Mouse (Mus musculus): ENCODE results near the gene Eml2. TPM values are rescaled to one million over a fixed set of nuclear protein-coding genes. Genes with fewer than 3 reads are reported as not detected.

Eml2 gene
- polyA plus RNA-seq (2015; fragmentation: Nextera tagmentation; extraction: Ambion mirVana) = 4.0 and 5.0 TPM in 2 replicates

GRCm38 (mm10) chr7:19175708-19176515 lies at the start of gene Eml2:
Gene Eml2 (plus strand): TSS chr7:19176421.
- no peak within 1 kb of the TSS for H3K4me3 ChIP-seq (ENCODE audit: low read depth, low read length)
- no peak within 1 kb of the TSS for H3K27ac ChIP-seq (ENCODE audit: low read length)
- H3K9ac ChIP-seq (ENCODE audit: low read depth, low read length) = no peak within 1 kb of the TSS
- peaks cover 2% of the 10 kb centered on the region; the same call in 1 of the 2 replicates for H3K9me3 ChIP-seq (replicated peaks; ENCODE audit: control insufficient read depth, low read length)
- 3% methylated on average over 30 of the region's 30 CpGs for WGBS (ENCODE audit: insufficient replicate concordance)
- no peak within 1 kb of the TSS for H3K4me2 ChIP-seq (ENCODE audit: low read depth, low read length)
- H3K36me3 ChIP-seq (ENCODE audit: control insufficient read depth, insufficient read depth) = no peaks in the 10 kb centered on the region
- H3K27me3 ChIP-seq (ENCODE audit: control insufficient read depth, insufficient read depth, low read depth, low read length) = peaks cover 77% of the 10 kb centered on the region
- H3K4me1 ChIP-seq (ENCODE audit: control insufficient read depth, low read depth, low read length) = peaks cover 25% of the 10 kb centered on the region
- peak; percentile 17; the same call in 1 of the 2 replicates for ATAC-seq (ENCODE audit: low read depth)

- WGBS (ENCODE audit: insufficient replicate concordance) = 75% methylated on average over 5 of the region's 5 CpGs
- no peak overlapping the region for H3K4me2 ChIP-seq (ENCODE audit: low read depth, low read length)
- no peaks in the 10 kb centered on the region for H3K36me3 ChIP-seq (ENCODE audit: control insufficient read depth, insufficient read depth)
- peaks cover 11% of the 10 kb centered on the region for H3K4me1 ChIP-seq (ENCODE audit: control insufficient read depth, low read depth, low read length)
- H3K9ac ChIP-seq (ENCODE audit: low read depth, low read length) = no peak overlapping the region
- no peak overlapping the region for H3K4me3 ChIP-seq (ENCODE audit: low read depth, low read length)
- H3K9me3 ChIP-seq (replicated peaks; ENCODE audit: control insufficient read depth, low read length) = no peaks in the 10 kb centered on the region
- no peak for ATAC-seq (ENCODE audit: low read depth)
- H3K27ac ChIP-seq (ENCODE audit: low read length) = no peak overlapping the region
- no peaks in the 10 kb centered on the region for H3K27me3 ChIP-seq (ENCODE audit: control insufficient read depth, insufficient read depth, low read depth, low read length)
These were observed 48.5 kb upstream of the Eml2 start for GRCm38 (mm10) chr7:19127744-19128143.

GRCm38 (mm10) chr7:19129396-19129795 lies 46.8 kb upstream of the Eml2 start:
- H3K4me1 ChIP-seq (ENCODE audit: control insufficient read depth, low read depth, low read length) = peaks cover 11% of the 10 kb centered on the region
- no peak overlapping the region for H3K27ac ChIP-seq (ENCODE audit: low read length)
- H3K4me3 ChIP-seq (ENCODE audit: low read depth, low read length) = no peak overlapping the region
- H3K9ac ChIP-seq (ENCODE audit: low read depth, low read length) = no peak overlapping the region
- no peaks in the 10 kb centered on the region for H3K27me3 ChIP-seq (ENCODE audit: control insufficient read depth, insufficient read depth, low read depth, low read length)
- no peaks in the 10 kb centered on the region for H3K9me3 ChIP-seq (replicated peaks; ENCODE audit: control insufficient read depth, low read length)
- ATAC-seq (ENCODE audit: low read depth) = no peak
- no peak overlapping the region for H3K4me2 ChIP-seq (ENCODE audit: low read depth, low read length)
- WGBS (ENCODE audit: insufficient replicate concordance) = 85% methylated on average over 5 of the region's 5 CpGs
- no peaks in the 10 kb centered on the region for H3K36me3 ChIP-seq (ENCODE audit: control insufficient read depth, insufficient read depth)

GRCm38 (mm10) chr7:19130657-19131056 lies 45.6 kb upstream of the Eml2 start:
- WGBS (ENCODE audit: insufficient replicate concordance) = 29% methylated on average over 4 of the region's 4 CpGs
- no peak for ATAC-seq (ENCODE audit: low read depth)
- Histone ChIP-seq H3K27ac (ENCODE audit: low read length) (peak overlapping the region; percentile 75; the same call in 1 of the 2 replicates), H3K4me2 (ENCODE audit: low read depth, low read length) (peak overlapping the region; percentile 72), H3K9me3 (replicated peaks; ENCODE audit: control insufficient read depth, low read length) (no peaks in the 10 kb centered on the region), H3K36me3 (ENCODE audit: control insufficient read depth, insufficient read depth) (peaks cover 3% of the 10 kb centered on the region; the same call in 1 of the 2 replicates), H3K27me3 (ENCODE audit: control insufficient read depth, insufficient read depth, low read depth, low read length) (no peaks in the 10 kb centered on the region), H3K4me1 (ENCODE audit: control insufficient read depth, low read depth, low read length) (peaks cover 11% of the 10 kb centered on the region), H3K9ac (ENCODE audit: low read depth, low read length) (peak overlapping the region; percentile 33; the same call in 1 of the 2 replicates), H3K4me3 (ENCODE audit: low read depth, low read length) (no peak overlapping the region; the same call in 1 of the 2 replicates)

- H3K27ac ChIP-seq (ENCODE audit: low read length) = peak overlapping the region; percentile 75; the same call in 1 of the 2 replicates
- H3K4me1 ChIP-seq (ENCODE audit: control insufficient read depth, low read depth, low read length) = peaks cover 11% of the 10 kb centered on the region
- no peaks in the 10 kb centered on the region for H3K27me3 ChIP-seq (ENCODE audit: control insufficient read depth, insufficient read depth, low read depth, low read length)
- no peaks in the 10 kb centered on the region for H3K9me3 ChIP-seq (replicated peaks; ENCODE audit: control insufficient read depth, low read length)
- peak overlapping the region; percentile 59 for H3K4me3 ChIP-seq (ENCODE audit: low read depth, low read length)
- under 1% methylated on average over 39 of the region's 39 CpGs for WGBS (ENCODE audit: insufficient replicate concordance)
- peak overlapping the region; percentile 72 for H3K4me2 ChIP-seq (ENCODE audit: low read depth, low read length)
- peak overlapping the region; percentile 33 for H3K9ac ChIP-seq (ENCODE audit: low read depth, low read length)
- peak; percentile 98 for ATAC-seq (ENCODE audit: low read depth)
- H3K36me3 ChIP-seq (ENCODE audit: control insufficient read depth, insufficient read depth) = peaks cover 10% of the 10 kb centered on the region
These were observed 44.8 kb upstream of the Eml2 start for GRCm38 (mm10) chr7:19131324-19131848.

- no peak overlapping the region for H3K27ac ChIP-seq (ENCODE audit: low read length)
- 87% methylated on average over 13 of the region's 13 CpGs for WGBS (ENCODE audit: insufficient replicate concordance)
- H3K36me3 ChIP-seq (ENCODE audit: control insufficient read depth, insufficient read depth) = peaks cover 19% of the 10 kb centered on the region
- H3K9ac ChIP-seq (ENCODE audit: low read depth, low read length) = no peak overlapping the region
- no peak overlapping the region for H3K4me3 ChIP-seq (ENCODE audit: low read depth, low read length)
- ATAC-seq (ENCODE audit: low read depth) = no peak
- H3K4me1 ChIP-seq (ENCODE audit: control insufficient read depth, low read depth, low read length) = peaks cover 9% of the 10 kb centered on the region
- H3K4me2 ChIP-seq (ENCODE audit: low read depth, low read length) = no peak overlapping the region
- H3K9me3 ChIP-seq (replicated peaks; ENCODE audit: control insufficient read depth, low read length) = no peaks in the 10 kb centered on the region
- H3K27me3 ChIP-seq (ENCODE audit: control insufficient read depth, insufficient read depth, low read depth, low read length) = no peaks in the 10 kb centered on the region
These were observed 40.1 kb upstream of the Eml2 start for GRCm38 (mm10) chr7:19136168-19136567.

GRCm38 (mm10) chr7:19136673-19137334 lies 39.4 kb upstream of the Eml2 start:
- Histone ChIP-seq H3K27ac (ENCODE audit: low read length) (no peak overlapping the region), H3K4me2 (ENCODE audit: low read depth, low read length) (no peak overlapping the region), H3K4me3 (ENCODE audit: low read depth, low read length) (no peak overlapping the region), H3K9me3 (replicated peaks; ENCODE audit: control insufficient read depth, low read length) (no peaks in the 10 kb centered on the region), H3K36me3 (ENCODE audit: control insufficient read depth, insufficient read depth) (peaks cover 19% of the 10 kb centered on the region), H3K27me3 (ENCODE audit: control insufficient read depth, insufficient read depth, low read depth, low read length) (no peaks in the 10 kb centered on the region), H3K4me1 (ENCODE audit: control insufficient read depth, low read depth, low read length) (peaks cover 3% of the 10 kb centered on the region), H3K9ac (ENCODE audit: low read depth, low read length) (no peak overlapping the region)
- WGBS (ENCODE audit: insufficient replicate concordance) = 86% methylated on average over 38 of the region's 38 CpGs
- no peak for ATAC-seq (ENCODE audit: low read depth)

GRCm38 (mm10) chr7:19137380-19137779 lies 38.8 kb upstream of the Eml2 start:
- Histone ChIP-seq H3K36me3 (ENCODE audit: control insufficient read depth, insufficient read depth) (peaks cover 19% of the 10 kb centered on the region), H3K4me2 (ENCODE audit: low read depth, low read length) (no peak overlapping the region), H3K9me3 (replicated peaks; ENCODE audit: control insufficient read depth, low read length) (no peaks in the 10 kb centered on the region), H3K27me3 (ENCODE audit: control insufficient read depth, insufficient read depth, low read depth, low read length) (no peaks in the 10 kb centered on the region), H3K27ac (ENCODE audit: low read length) (no peak overlapping the region), H3K4me1 (ENCODE audit: control insufficient read depth, low read depth, low read length) (no peaks in the 10 kb centered on the region), H3K4me3 (ENCODE audit: low read depth, low read length) (no peak overlapping the region), H3K9ac (ENCODE audit: low read depth, low read length) (no peak overlapping the region)
- ATAC-seq (ENCODE audit: low read depth) = no peak
- 46% methylated on average over 5 of the region's 5 CpGs for WGBS (ENCODE audit: insufficient replicate concordance)
